Mouse (Mus musculus) Patski (cell line): ENCODE results near the gene Insig1. TPM values are rescaled to one million over a fixed set of nuclear protein-coding genes. Genes with fewer than 3 reads are reported as not detected.

Source experiments
- ATAC-seq: fragments of 100-300 bp; one replicate; pipeline ENCODE4 v1.8.0; 2021
- CTCF ChIA-PET: fragments of 350-600 bp; sonication (Branson Sonifier 250); formaldehyde crosslinking; loops from one replicate; lab custom pipeline; 2022; ENCODE audit warnings: inconsistent platforms; lab: Charles Lee
- POLR2A ChIA-PET: fragments of 350-600 bp; sonication (Branson Sonifier 250); formaldehyde crosslinking; loops from one replicate; lab custom pipeline; 2022; ENCODE audit warnings: antibody characterized with exemption, inconsistent platforms; lab: Charles Lee
- DNase-seq: peaks from one replicate; pipeline ENCODE4 v3.0.0-alpha.2; 2011; ENCODE audit warnings: low read depth, low spot score
- H3K27me3 ChIP-seq: fragments of 371-371 bp; one replicate; pipeline ENCODE4 v1.5.1; 2021
- CTCF ChIP-seq: fragments of 100-300 bp; IDR thresholded peaks from one replicate; pipeline ENCODE4 v1.5.1; 2021
- in situ Hi-C: fragments of 300-500 bp; cut with MboI; formaldehyde crosslinking; loops from 3 replicates; pipeline ENCODE4 v1.11.1; 2018; ENCODE audit warnings: low pct_unique_long_range_greater_than_20kb, mixed read lengths
- polyA plus RNA-seq: library from polyadenylated mRNA; unstranded; gene quantifications from one replicate; pipeline ENCODE4 v1.2.3, GENCODE M21; 2021

The Insig1 gene
- polyA plus RNA-seq, 1 experiment from 2014 or later, result 19.8 TPM

- no peak for TF ChIP-seq CTCF
- CTCF ChIA-PET, result interaction anchor here (1.3 kb wide), 1 partner anchor 18 kb away, joined by 4 read pairs; no protein-coding TSS in a partner anchor
- in situ Hi-C loops, result no loop called here
- ATAC-seq, result peak; percentile 48
- no peaks in the 10 kb centered on the region for H3K27me3 ChIP-seq
- POLR2A ChIA-PET, result no interaction called here
- no peak for DNase-seq
These were observed 7.1 kb upstream of the Insig1 start for GRCm38 (mm10) chr5:28063989-28064624.

- ChIA-PET CTCF (interaction anchor here (0.9 kb wide), 1 partner anchor 23 kb away, joined by 3 read pairs; no protein-coding TSS in a partner anchor), POLR2A (interaction anchor here (1.0 kb wide), 1 partner anchor 22 kb away, joined by 4 read pairs; no protein-coding TSS in a partner anchor)
- TF ChIP-seq CTCF, result no peak
- H3K27me3 ChIP-seq, result no peaks in the 10 kb centered on the region
- ATAC-seq, result no peak
- DNase-seq, result no peak
- in situ Hi-C loops, result no loop called here
These were observed 5.9 kb upstream of the Insig1 start for GRCm38 (mm10) chr5:28065275-28065674.

DNA sequence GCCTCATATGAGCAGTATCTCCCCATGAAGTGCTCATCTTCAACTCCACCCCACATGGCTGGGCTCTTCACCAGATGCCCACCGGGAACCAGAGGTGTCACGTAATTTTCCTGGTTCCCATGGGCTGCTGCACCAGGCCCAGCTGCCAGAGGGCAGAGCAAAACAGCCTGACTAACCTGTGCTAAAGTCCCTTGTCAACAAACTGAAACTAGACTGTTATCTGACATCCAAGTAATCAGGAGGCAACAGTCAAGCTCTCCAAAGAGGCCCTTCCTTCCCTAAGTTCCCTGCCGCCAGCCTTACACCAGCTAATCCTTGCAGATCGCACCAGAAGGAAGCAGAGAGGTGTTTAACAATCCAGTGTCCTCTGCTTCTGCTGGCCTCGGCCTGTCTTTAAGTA, 4.9 kb upstream of the Insig1 start:
- ChIA-PET POLR2A (interaction anchor here (1.0 kb wide), 1 partner anchor 23 kb away, joined by 4 read pairs; no protein-coding TSS in a partner anchor), CTCF (interaction anchor here (0.9 kb wide), 2 partner anchors 22 to 29 kb away, joined by 3 read pairs; no protein-coding TSS in a partner anchor)
- in situ Hi-C loops, result no loop called here

GRCm38 (mm10) chr5:28070149-28070827, 875 bp upstream of the Insig1 start:
- no peaks in the 10 kb centered on the region for H3K27me3 ChIP-seq
- no peak for TF ChIP-seq CTCF
- ChIA-PET CTCF (no interaction called here), POLR2A (no interaction called here)
- DNase-seq (no peak), ATAC-seq (no peak)
- in situ Hi-C loops, result loop anchor here (10.0 kb wide), 1 partner anchor 275 kb away; the partner anchor contains the start of gene Paxip1

More for the DNA sequence above, 4.9 kb upstream of the Insig1 start:
- no peaks in the 10 kb centered on the region for H3K27me3 ChIP-seq
- ATAC-seq (no peak), DNase-seq (no peak)
- TF ChIP-seq CTCF, result no peak

- TF ChIP-seq CTCF, result no peak
- POLR2A ChIA-PET, result interaction anchor here (0.6 to 1.7 kb wide), 2 partner anchors 281 to 1547 kb away, joined by 3 to 4 read pairs; partner anchors contain the start of gene Paxip1
- no peaks in the 10 kb centered on the region for H3K27me3 ChIP-seq
- CTCF ChIA-PET, result no interaction called here
- peak; percentile 74 for DNase-seq
- in situ Hi-C loops, result loop anchor here (10.0 kb wide), 1 partner anchor 277 kb away; the partner anchor contains the start of gene Paxip1
- peak; percentile 82 for ATAC-seq
These were observed 477 bp downstream of the Insig1 start for GRCm38 (mm10) chr5:28071456-28072223.

DNA sequence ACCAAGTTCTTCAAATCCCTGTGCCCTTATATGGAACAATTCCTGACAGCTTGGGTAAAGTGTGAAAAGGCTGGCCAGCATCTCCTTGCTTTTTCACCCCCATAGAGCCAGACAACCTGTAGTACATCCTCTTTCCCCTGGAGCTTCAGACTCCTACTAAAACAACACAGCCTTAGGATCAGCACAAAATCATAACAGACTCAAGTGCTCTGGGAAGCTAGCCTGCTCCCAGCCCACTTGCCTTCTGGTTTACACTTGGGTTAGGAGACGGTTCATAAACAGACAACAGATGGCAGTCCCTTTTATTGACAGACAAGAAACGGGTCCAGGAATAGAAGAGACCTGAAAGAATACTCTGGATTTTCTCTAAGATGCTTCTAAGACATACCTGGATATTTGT, 8.3 kb downstream of the Insig1 start:
- in situ Hi-C loops, result loop anchor here (10.0 kb wide), 1 partner anchor 285 kb away; the partner anchor contains the start of gene Paxip1
- no peak for TF ChIP-seq CTCF
- DNase-seq (no peak), ATAC-seq (no peak)
- no peaks in the 10 kb centered on the region for H3K27me3 ChIP-seq
- ChIA-PET CTCF (interaction anchor here (1.0 kb wide), 1 partner anchor 14 kb away, joined by 3 read pairs; no protein-coding TSS in a partner anchor), POLR2A (no interaction called here)

- ChIA-PET POLR2A (no interaction called here), CTCF (no interaction called here)
- no peak for TF ChIP-seq CTCF
- ATAC-seq (no peak), DNase-seq (no peak)
- in situ Hi-C loops, result no loop called here
- H3K27me3 ChIP-seq, result no peaks in the 10 kb centered on the region
These were observed 10.0 kb downstream of the Insig1 start for GRCm38 (mm10) chr5:28081127-28081526.

DNA sequence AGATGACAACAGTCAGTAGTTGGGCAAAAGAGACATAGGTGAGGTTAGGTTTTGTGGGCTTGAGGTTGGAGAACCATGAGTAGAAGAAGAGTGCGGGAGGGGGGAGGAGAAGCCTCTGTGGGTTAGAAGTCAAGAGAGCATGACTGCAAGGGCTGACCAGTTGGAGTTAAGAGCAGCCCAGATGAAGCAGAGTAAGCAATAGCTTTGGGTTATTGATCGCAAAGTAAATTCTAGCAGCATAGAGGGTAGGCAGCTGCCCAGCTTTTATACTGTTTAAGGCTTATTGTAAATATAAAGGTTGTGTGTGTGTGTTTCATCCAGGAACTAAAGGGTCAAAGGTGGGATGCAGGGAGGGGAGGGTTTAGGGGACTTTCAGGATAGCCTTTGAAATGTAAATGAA, 10.7 kb downstream of the Insig1 start:
- DNase-seq, result no peak
- no peak for ATAC-seq
- no peak for TF ChIP-seq CTCF
- in situ Hi-C loops, result no loop called here
- ChIA-PET CTCF (no interaction called here), POLR2A (no interaction called here)
- no peaks in the 10 kb centered on the region for H3K27me3 ChIP-seq

- CTCF ChIA-PET, result no interaction called here
- no peaks in the 10 kb centered on the region for H3K27me3 ChIP-seq
These were observed 11.1 kb downstream of the Insig1 start for GRCm38 (mm10) chr5:28082312-28082711.

DNA sequence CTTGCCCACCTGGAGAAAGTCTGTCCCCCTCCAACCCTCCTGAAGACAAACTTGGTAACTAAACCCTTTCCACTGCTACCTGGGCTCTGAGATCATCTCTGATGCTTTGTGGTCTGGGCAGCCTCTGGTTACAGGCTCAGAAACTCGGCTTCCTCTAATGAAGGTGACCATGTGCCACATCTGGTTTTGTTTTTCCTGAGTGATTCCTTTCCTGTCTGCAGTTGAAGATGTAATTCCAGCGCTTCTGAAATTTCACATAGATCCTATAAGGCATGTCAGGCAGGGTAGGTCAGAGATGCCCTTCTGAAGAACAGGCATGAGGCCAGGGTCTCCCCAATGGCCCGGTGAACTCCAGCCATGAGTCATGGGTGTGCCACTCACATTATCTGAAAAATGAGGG, 11.6 kb downstream of the Insig1 start:
- CTCF ChIA-PET, result no interaction called here
- POLR2A ChIA-PET, result no interaction called here

More at GRCm38 (mm10) chr5:28082312-28082711, 11.1 kb downstream of the Insig1 start:
- TF ChIP-seq CTCF, result no peak
- DNase-seq (no peak), ATAC-seq (no peak)
- in situ Hi-C loops, result no loop called here
- POLR2A ChIA-PET, result no interaction called here

More for the DNA sequence above, 11.6 kb downstream of the Insig1 start:
- TF ChIP-seq CTCF, result no peak
- in situ Hi-C loops, result no loop called here
- DNase-seq (no peak), ATAC-seq (no peak)
- no peaks in the 10 kb centered on the region for H3K27me3 ChIP-seq
